Mouse (Mus musculus) cerebellum, adult 9-11 months (tissue): ENCODE measurements around the gene Zbtb9.
"Not testable (repeated sequence)": the region's sequence is repeated elsewhere in the genome, so short reads cannot be mapped to it uniquely, and the experiment has no call there.

Experiments
- DNase-seq: peaks from one replicate; pipeline ENCODE4 v3.0.0; 2022

Zbtb9 gene

GRCm38 (mm10) chr17:26972107-26972506 lies 860 bp upstream of the Zbtb9 start:
- DNase-seq, result no peak

GRCm38 (mm10) chr17:26974547-26974946 lies 1.6 kb downstream of the Zbtb9 start:
- no peak for DNase-seq

GRCm38 (mm10) chr17:26975415-26975814 lies 2.4 kb downstream of the Zbtb9 start:
- no peak for DNase-seq

GRCm38 (mm10) chr17:26977354-26977753 lies 4.4 kb downstream of the Zbtb9 start:
- not testable (repeated sequence) for DNase-seq

GRCm38 (mm10) chr17:26979426-26979825 lies 6.5 kb downstream of the Zbtb9 start:
- no peak for DNase-seq

- no peak for DNase-seq
Measured at GRCm38 (mm10) chr17:26981050-26981449, 8.1 kb downstream of the Zbtb9 start.

- DNase-seq, result no peak
Measured at GRCm38 (mm10) chr17:26983382-26983781, 10.4 kb downstream of the Zbtb9 start.

- DNase-seq, result no peak
Measured at GRCm38 (mm10) chr17:26985503-26986179, 12.7 kb downstream of the Zbtb9 start.

GRCm38 (mm10) chr17:26990521-26990920 lies 17.6 kb downstream of the Zbtb9 start:
- no peak for DNase-seq

GRCm38 (mm10) chr17:26994410-26994809 lies 21.4 kb downstream of the Zbtb9 start:
- DNase-seq, result no peak

- no peak for DNase-seq
Measured at GRCm38 (mm10) chr17:26995006-26995405, 22.0 kb downstream of the Zbtb9 start.

GRCm38 (mm10) chr17:26995562-26995961 lies 22.6 kb downstream of the Zbtb9 start:
- DNase-seq, result no peak

- DNase-seq, result no peak
Measured at GRCm38 (mm10) chr17:26997661-26998060, 24.7 kb downstream of the Zbtb9 start.

GRCm38 (mm10) chr17:26998283-26998682 lies 25.3 kb downstream of the Zbtb9 start:
- no peak for DNase-seq

- no peak for DNase-seq
Measured at GRCm38 (mm10) chr17:26999996-27000395, 27.0 kb downstream of the Zbtb9 start.

- DNase-seq, result no peak
Measured at GRCm38 (mm10) chr17:27001151-27001550, 28.2 kb downstream of the Zbtb9 start.

- no peak for DNase-seq
Measured at GRCm38 (mm10) chr17:27001889-27002288, 28.9 kb downstream of the Zbtb9 start.

GRCm38 (mm10) chr17:27004431-27004830 lies 31.5 kb downstream of the Zbtb9 start:
- no peak for DNase-seq

- DNase-seq, result no peak
Measured at GRCm38 (mm10) chr17:27004903-27005485, 32.0 kb downstream of the Zbtb9 start.

GRCm38 (mm10) chr17:27005644-27006043 lies 32.7 kb downstream of the Zbtb9 start:
- DNase-seq, result no peak

- no peak for DNase-seq
Measured at GRCm38 (mm10) chr17:27008277-27008676, 35.3 kb downstream of the Zbtb9 start.

- no peak for DNase-seq
Measured at GRCm38 (mm10) chr17:27011167-27011566, 38.2 kb downstream of the Zbtb9 start.

GRCm38 (mm10) chr17:27011998-27012672 lies 39.2 kb downstream of the Zbtb9 start:
- DNase-seq, result no peak

GRCm38 (mm10) chr17:27012909-27013308 lies 39.9 kb downstream of the Zbtb9 start:
- no peak for DNase-seq
